Mouse (Mus musculus) myocyte (in vitro differentiated cells): ENCODE data around the gene Xpnpep1. TPM values are rescaled to one million over a fixed set of nuclear protein-coding genes. Genes with fewer than 3 reads are reported as not detected.

Experiments used
- H3K27me3 ChIP-seq: one replicate; pipeline ENCODE4 v1.6.1; 2011; ENCODE audit not compliant: control insufficient read depth, insufficient read depth, insufficient read length
- H3K36me3 ChIP-seq: one replicate; pipeline ENCODE4 v1.6.1; 2011; ENCODE audit not compliant: control insufficient read depth, insufficient read depth
- H3K4me2 ChIP-seq: one replicate; pipeline ENCODE4 v1.6.1; 2011; ENCODE audit warnings: low read depth, control low read depth
- H3K4me3 ChIP-seq: one replicate; pipeline ENCODE4 v1.5.1; 2011; ENCODE audit warnings: mild to moderate bottlenecking, control low read depth, moderate library complexity
- H3K79me2 ChIP-seq: one replicate; pipeline ENCODE4 v1.6.1; 2011; ENCODE audit not compliant: control insufficient read depth, insufficient read depth
- H3ac ChIP-seq: one replicate; pipeline ENCODE4 v1.6.1; 2011; ENCODE audit not compliant: control insufficient read depth, insufficient read length
- CEBPB ChIP-seq: IDR thresholded peaks from 2 replicates; pipeline ENCODE4 v1.6.1; 2011; ENCODE audit warnings: mild to moderate bottlenecking, moderate library complexity; ENCODE audit not compliant: poor library complexity, insufficient read depth, severe bottlenecking
- E2F4 ChIP-seq: IDR thresholded peaks from one replicate; pipeline ENCODE4 v1.6.1; 2011; ENCODE audit warnings: mild to moderate bottlenecking, control low read depth, moderate library complexity; ENCODE audit not compliant: insufficient read depth
- MAX ChIP-seq: IDR thresholded peaks from one replicate; pipeline ENCODE4 v1.6.1; 2011; ENCODE audit warnings: low read depth, mild to moderate bottlenecking, control low read depth
- MYOD1 ChIP-seq, 3 experiments: IDR thresholded peaks; one replicate each; pipeline ENCODE4 v1.6.1; 2011; ENCODE audit warnings: control low read depth in 2 of 3, low read depth in 2 of 3, mild to moderate bottlenecking in 2 of 3, moderate library complexity in 1 of 3; ENCODE audit not compliant: insufficient read length in 2 of 3, control insufficient read depth in 1 of 3
- MYOG ChIP-seq, 3 experiments: IDR thresholded peaks; one replicate each; pipeline ENCODE4 v1.6.1; 2011; ENCODE audit warnings: control low read depth in 2 of 3, low read depth in 2 of 3, mild to moderate bottlenecking in 2 of 3; ENCODE audit not compliant: insufficient read length in 2 of 3, control insufficient read depth in 1 of 3, insufficient read depth in 1 of 3
- POLR2A ChIP-seq: IDR thresholded peaks from one replicate; pipeline ENCODE4 v1.6.1; 2011; ENCODE audit warnings: low read depth, mild to moderate bottlenecking, control low read depth, moderate library complexity; ENCODE audit not compliant: insufficient read length
- POLR2AphosphoS2 ChIP-seq: IDR thresholded peaks from one replicate; pipeline ENCODE4 v1.6.1; 2011; ENCODE audit warnings: low read depth, control low read depth; ENCODE audit not compliant: insufficient read length
- REST ChIP-seq: IDR thresholded peaks from one replicate; pipeline ENCODE4 v1.6.1; 2011; ENCODE audit warnings: mild to moderate bottlenecking, control low read depth, moderate library complexity; ENCODE audit not compliant: insufficient read depth, insufficient read length
- SRF ChIP-seq: IDR thresholded peaks from one replicate; pipeline ENCODE4 v1.6.1; 2011; ENCODE audit warnings: low read depth; ENCODE audit not compliant: control insufficient read depth, insufficient read length
- TCF12 ChIP-seq: IDR thresholded peaks from one replicate; pipeline ENCODE4 v1.6.1; 2011; ENCODE audit warnings: mild to moderate bottlenecking, control low read depth; ENCODE audit not compliant: poor library complexity, insufficient read depth, severe bottlenecking
- TCF3 ChIP-seq: IDR thresholded peaks from one replicate; pipeline ENCODE4 v1.6.1; 2011; ENCODE audit warnings: low read depth, control low read depth; ENCODE audit not compliant: insufficient read length
- USF1 ChIP-seq: IDR thresholded peaks from one replicate; pipeline ENCODE4 v1.6.1; 2011; ENCODE audit warnings: low read depth, mild to moderate bottlenecking, control low read depth, moderate library complexity
- polyA plus RNA-seq: library from polyadenylated mRNA; unstranded; fragments of >200 nt; fragmentation: generic; extraction: Trizol; gene quantifications from one replicate; pipeline ENCODE4 v1.2.1, GENCODE M21; 2012; ENCODE audit warnings: missing spikeins

Gene Xpnpep1
- polyA plus RNA-seq, 1 experiment: 172 TPM

GRCm38 (mm10) chr19:53062046-53062445, 22.0 kb upstream of the Xpnpep1 start:
- TF ChIP-seq POLR2A (no peak), MAX (no peak), TCF3 (no peak), MYOG (IDR thresholded peaks at IDR 0.05; ENCODE audit: control insufficient read depth in 1 of 3, insufficient read depth in 1 of 3, insufficient read length in 2 of 3, low read depth in 2 of 3) (no peak), E2F4 (no peak), SRF (no peak), MYOD1 (IDR thresholded peaks at IDR 0.05; ENCODE audit: control insufficient read depth in 1 of 3, insufficient read length in 2 of 3, low read depth in 2 of 3) (no peak), USF1 (no peak), TCF12 (no peak), CEBPB (no peak), REST (no peak), POLR2AphosphoS2 (no peak)
- Histone ChIP-seq H3K36me3 (no peaks in the 10 kb centered on the region), H3K4me2 (no peak overlapping the region), H3K27me3 (no peaks in the 10 kb centered on the region), H3K4me3 (no peak overlapping the region), H3K79me2 (no peaks in the 10 kb centered on the region), H3ac (no peak overlapping the region)

- Histone ChIP-seq H3K4me3 (no peak overlapping the region), H3ac (no peak overlapping the region), H3K79me2 (no peaks in the 10 kb centered on the region), H3K36me3 (no peaks in the 10 kb centered on the region), H3K27me3 (no peaks in the 10 kb centered on the region), H3K4me2 (no peak overlapping the region)
- TF ChIP-seq TCF3 (no peak), REST (no peak), MYOD1 (IDR thresholded peaks at IDR 0.05; ENCODE audit: control insufficient read depth in 1 of 3, insufficient read length in 2 of 3, low read depth in 2 of 3) (no peak), POLR2A (no peak), USF1 (no peak)
These were observed 19.5 kb upstream of the Xpnpep1 start for GRCm38 (mm10) chr19:53059344-53060111.

- H3K79me2 ChIP-seq: no peaks in the 10 kb centered on the region
- H3K27me3 ChIP-seq: no peaks in the 10 kb centered on the region
- no peak overlapping the region for H3K4me3 ChIP-seq
- no peak overlapping the region for H3ac ChIP-seq
- H3K36me3 ChIP-seq: no peaks in the 10 kb centered on the region
- no peak overlapping the region for H3K4me2 ChIP-seq
- TF ChIP-seq MAX (no peak), REST (no peak), MYOD1 (IDR thresholded peaks at IDR 0.05; ENCODE audit: control insufficient read depth in 1 of 3, insufficient read length in 2 of 3, low read depth in 2 of 3) (no peak), TCF3 (no peak), CEBPB (no peak), SRF (no peak), TCF12 (no peak), POLR2A (no peak), MYOG (IDR thresholded peaks at IDR 0.05; ENCODE audit: control insufficient read depth in 1 of 3, insufficient read depth in 1 of 3, insufficient read length in 2 of 3, low read depth in 2 of 3) (no peak), POLR2AphosphoS2 (no peak), E2F4 (no peak)
These were observed 18.8 kb upstream of the Xpnpep1 start for GRCm38 (mm10) chr19:53058726-53059334.

GRCm38 (mm10) chr19:53057980-53058725, 18.1 kb upstream of the Xpnpep1 start:
- H3K4me3 ChIP-seq: no peak overlapping the region
- H3K79me2 ChIP-seq: no peaks in the 10 kb centered on the region
- H3K27me3 ChIP-seq: no peaks in the 10 kb centered on the region
- no peak overlapping the region for H3K4me2 ChIP-seq
- TF ChIP-seq POLR2A (no peak), CEBPB (no peak), MYOG (IDR thresholded peaks at IDR 0.05; ENCODE audit: control insufficient read depth in 1 of 3, insufficient read depth in 1 of 3, insufficient read length in 2 of 3, low read depth in 2 of 3) (no peak), REST (no peak), SRF (no peak), MYOD1 (IDR thresholded peaks at IDR 0.05; ENCODE audit: control insufficient read depth in 1 of 3, insufficient read length in 2 of 3, low read depth in 2 of 3) (no peak), USF1 (no peak)
- no peaks in the 10 kb centered on the region for H3K36me3 ChIP-seq
- no peak overlapping the region for H3ac ChIP-seq
